Comparison of ENCODE assay signal across 15 mouse cellular contexts in the genomic region with DNA sequence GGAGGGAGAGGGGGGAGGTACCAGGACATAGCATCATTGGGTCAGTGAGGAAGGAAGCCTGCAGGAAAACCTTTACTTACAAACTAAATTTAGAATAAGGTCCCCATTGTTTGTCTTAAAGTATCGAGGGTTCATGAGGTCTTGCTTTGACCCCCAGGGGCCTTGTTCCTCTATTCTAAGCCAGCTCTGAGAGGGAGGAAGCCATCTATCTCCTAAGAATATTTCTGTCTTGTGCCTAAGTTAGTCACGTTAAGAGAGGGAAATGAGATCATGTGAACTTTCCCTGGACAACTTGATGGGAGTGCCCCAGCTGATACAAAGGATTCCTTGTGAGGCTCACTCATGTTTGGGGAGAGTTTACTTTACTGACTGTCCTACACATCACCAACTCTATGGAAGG.
DNase-seq lines count a peak whose midpoint lies in the region; ATAC-seq and TF ChIP-seq lines count a peak whose summit lies in the region.
"Had no signal": no experiment of that assay in that cellular context is flagged by ENCODE, and none has a peak within 500 bp of the region (broad histone marks: within the 10 kb centered on the region; RNA-seq: fewer than 3 reads in every experiment).

No protein-coding gene starts in this region.

- TF ChIP-seq EP300 in heart, adult 2 months (IDR thresholded peaks at IDR 0.05; ENCODE audit: insufficient read depth, low read depth, low read length): no peak
- peak; percentile 48; the same call in 1 of the 2 replicates for TF ChIP-seq EP300 in heart, postnatal 0 days (IDR thresholded peaks at IDR 0.05; ENCODE audit: low read depth)

- intact Hi-C loops in heart, adult 2 months (cut with DNase I): loop anchor here (1.0 to 5.0 kb wide), 5 partner anchors 20 to 181 kb away; no protein-coding TSS in a partner anchor
- intact Hi-C loops in heart, postnatal 14 days (cut with DNase I): loop anchor here (5.0 kb wide), 2 partner anchors 139 to 181 kb away; no protein-coding TSS in a partner anchor

- H3K9ac ChIP-seq in heart, adult 2 months (ENCODE audit: low read depth, low read length): no peak overlapping the region
- H3K9ac ChIP-seq in lung, embryonic 15.5 days: no peak overlapping the region
- H3K9ac ChIP-seq in heart, postnatal 0 days (replicated peaks; ENCODE audit: low read depth, low read length): no peak overlapping the region
- no peak overlapping the region for H3K9ac ChIP-seq in hindbrain, embryonic 11.5 days (ENCODE audit: low read depth, low read length)
- no peak overlapping the region for H3K9ac ChIP-seq in midbrain, postnatal 0 days (replicated peaks; ENCODE audit: low read length, poor library complexity, severe bottlenecking)
- H3K9ac ChIP-seq: hindbrain, embryonic 15.5 days; midbrain, embryonic 15.5 days; neural tube, embryonic 13.5 days had no signal

- peaks cover 10% of the 10 kb centered on the region for H3K36me3 ChIP-seq in heart, adult 2 months (ENCODE audit: control insufficient read depth, insufficient read depth, low read length)
- H3K36me3 ChIP-seq in lung, embryonic 15.5 days: no peaks in the 10 kb centered on the region
- no peaks in the 10 kb centered on the region for H3K36me3 ChIP-seq in heart, postnatal 0 days (replicated peaks; ENCODE audit: control insufficient read depth, insufficient read depth, low read length)
- H3K36me3 ChIP-seq in hindbrain, embryonic 11.5 days (ENCODE audit: control insufficient read depth, insufficient read depth, low read length): no peaks in the 10 kb centered on the region
- no peaks in the 10 kb centered on the region for H3K36me3 ChIP-seq in midbrain, postnatal 0 days (ENCODE audit: insufficient read depth, low read length)
- H3K36me3 ChIP-seq: hindbrain, embryonic 15.5 days; midbrain, embryonic 15.5 days; neural tube, embryonic 13.5 days had no signal

- no peak for TF ChIP-seq CTCF in heart, adult 2 months (IDR thresholded peaks at IDR 0.05)
- no peak for TF ChIP-seq CTCF in heart, postnatal 0 days (IDR thresholded peaks at IDR 0.05; ENCODE audit: low read depth)
- no peak for TF ChIP-seq CTCF in midbrain, postnatal 0 days (IDR thresholded peaks at IDR 0.05)

- no peak for DNase-seq in heart, adult 2 months
- DNase-seq in heart, postnatal 14 days: no peak
- DNase-seq in lung, postnatal 4 days: no peak
- DNase-seq in heart, postnatal 0 days (ENCODE audit: low spot score): peak; percentile 70
- DNase-seq in lung, postnatal 10 days: peak; percentile 39
- no peak for DNase-seq in hindbrain, embryonic 11.5 days (ENCODE audit: low spot score)
- DNase-seq in midbrain, postnatal 0 days (ENCODE audit: low spot score): no peak
- DNase-seq: cerebellum, adult 11-12 months; gastrocnemius, postnatal 36 days; thymus, postnatal 4 days had no signal

- no peaks in the 10 kb centered on the region for H3K27me3 ChIP-seq in heart, adult 2 months (ENCODE audit: control insufficient read depth, insufficient read depth, low read length)
- no peaks in the 10 kb centered on the region for H3K27me3 ChIP-seq in lung, embryonic 15.5 days
- no peaks in the 10 kb centered on the region for H3K27me3 ChIP-seq in heart, postnatal 0 days (ENCODE audit: control insufficient read depth, insufficient read depth, low read length)
- 0 out of 2 replicates have a peak, but pooled peaks cover 2% of the 10 kb centered on the region for H3K27me3 ChIP-seq in hindbrain, embryonic 11.5 days (ENCODE audit: control insufficient read depth, insufficient read depth, low read length)
- H3K27me3 ChIP-seq in midbrain, postnatal 0 days (ENCODE audit: insufficient read depth, low read length): no peaks in the 10 kb centered on the region
- H3K27me3 ChIP-seq: midbrain, embryonic 15.5 days; neural tube, embryonic 13.5 days had no signal

- H3K4me1 ChIP-seq in heart, adult 2 months (ENCODE audit: control insufficient read depth, insufficient read depth, low read length): peaks cover 10% of the 10 kb centered on the region
- H3K4me1 ChIP-seq in lung, embryonic 15.5 days: peaks cover 9% of the 10 kb centered on the region; the same call in 1 of the 2 replicates
- H3K4me1 ChIP-seq in heart, postnatal 0 days (ENCODE audit: control insufficient read depth, insufficient read depth): peaks cover 17% of the 10 kb centered on the region
- peaks cover 10% of the 10 kb centered on the region for H3K4me1 ChIP-seq in hindbrain, embryonic 11.5 days (replicated peaks; ENCODE audit: control insufficient read depth, insufficient read depth, low read length)
- H3K4me1 ChIP-seq in midbrain, postnatal 0 days (ENCODE audit: insufficient read depth, low read length): peaks cover 4% of the 10 kb centered on the region; the same call in 1 of the 2 replicates

- H3K4me3 ChIP-seq in heart, adult 2 months: no peak overlapping the region
- H3K4me3 ChIP-seq in lung, embryonic 15.5 days: no peak overlapping the region
- no peak overlapping the region for H3K4me3 ChIP-seq in heart, postnatal 0 days (ENCODE audit: low read depth, low read length)
- no peak overlapping the region for H3K4me3 ChIP-seq in hindbrain, embryonic 11.5 days (ENCODE audit: low read depth, low read length)
- no peak overlapping the region for H3K4me3 ChIP-seq in midbrain, postnatal 0 days (ENCODE audit: low read depth, low read length)
- H3K4me3 ChIP-seq: hindbrain, embryonic 15.5 days; midbrain, embryonic 15.5 days; neural tube, embryonic 13.5 days had no signal

- ATAC-seq in lung, embryonic 15.5 days (ENCODE audit: borderline replicate concordance, extremely low read depth, low FRiP score, low TSS enrichment): peak; percentile 59
- ATAC-seq in heart, postnatal 0 days (ENCODE audit: insufficient read depth, low read depth): peak; percentile 79
- no peak for ATAC-seq in hindbrain, embryonic 11.5 days (ENCODE audit: low FRiP score)
- ATAC-seq in midbrain, postnatal 0 days (ENCODE audit: low FRiP score): no peak
- ATAC-seq: midbrain, embryonic 15.5 days had no signal

- H3K79me2 ChIP-seq in heart, adult 2 months (replicated peaks; ENCODE audit: control insufficient read depth, insufficient read depth, low read length): no peaks in the 10 kb centered on the region

- WGBS in heart, adult 2 months: 13% methylated on average over 2 of the region's 2 CpGs
- WGBS in lung, embryonic 15.5 days: 17% methylated on average over 2 of the region's 2 CpGs
- WGBS in heart, postnatal 0 days: 9% methylated on average over 2 of the region's 2 CpGs
- WGBS in hindbrain, embryonic 11.5 days: 31% methylated on average over 2 of the region's 2 CpGs
- WGBS in midbrain, postnatal 0 days: 73% methylated on average over 2 of the region's 2 CpGs

- no peaks in the 10 kb centered on the region for H3K9me3 ChIP-seq in lung, embryonic 15.5 days
- H3K9me3 ChIP-seq in heart, postnatal 0 days (replicated peaks; ENCODE audit: control insufficient read depth, low read length): no peaks in the 10 kb centered on the region
- H3K9me3 ChIP-seq in hindbrain, embryonic 11.5 days (ENCODE audit: control insufficient read depth, low read length): no peaks in the 10 kb centered on the region
- no peaks in the 10 kb centered on the region for H3K9me3 ChIP-seq in midbrain, postnatal 0 days (ENCODE audit: low read length)
- H3K9me3 ChIP-seq: hindbrain, embryonic 15.5 days; midbrain, embryonic 15.5 days; neural tube, embryonic 13.5 days had no signal

- peak; percentile 38; the same call in 1 of the 2 replicates for TF ChIP-seq POLR2A in heart, adult 2 months (IDR thresholded peaks at IDR 0.05; ENCODE audit: insufficient read depth, low read depth, low read length)

- no peak overlapping the region for H3K4me2 ChIP-seq in lung, embryonic 15.5 days
- H3K4me2 ChIP-seq in heart, postnatal 0 days (ENCODE audit: low read depth, low read length): no peak overlapping the region
- no peak overlapping the region for H3K4me2 ChIP-seq in hindbrain, embryonic 11.5 days (replicated peaks; ENCODE audit: low read depth, low read length)
- H3K4me2 ChIP-seq in midbrain, postnatal 0 days (ENCODE audit: low read depth, low read length, poor library complexity, severe bottlenecking): no peak overlapping the region
- H3K4me2 ChIP-seq: hindbrain, embryonic 15.5 days; midbrain, embryonic 15.5 days; neural tube, embryonic 13.5 days had no signal

- peak overlapping the region; percentile 82 for H3K27ac ChIP-seq in heart, adult 2 months
- H3K27ac ChIP-seq in lung, embryonic 15.5 days: no peak overlapping the region
- peak overlapping the region; percentile 69 for H3K27ac ChIP-seq in heart, postnatal 0 days (ENCODE audit: low read depth)
- H3K27ac ChIP-seq in hindbrain, embryonic 11.5 days (ENCODE audit: low read depth, low read length): no peak overlapping the region
- no peak overlapping the region for H3K27ac ChIP-seq in midbrain, postnatal 0 days (ENCODE audit: low read depth, low read length)
- H3K27ac ChIP-seq: hindbrain, embryonic 15.5 days; macrophage; midbrain, embryonic 15.5 days; neural tube, embryonic 13.5 days had no signal

Comparison
In these comparisons a context has a peak if more than half of its experiments do, and no peak if none do; other contexts are left out.
1. DNase-seq: peak in heart, postnatal 0 days (single experiment) and lung, postnatal 10 days (single experiment); none in heart, adult 2 months (0 of 2), heart, postnatal 14 days (0 of 2), lung, postnatal 4 days (0 of 2), hindbrain, embryonic 11.5 days (single experiment) and midbrain, postnatal 0 days (single experiment).
2. H3K27ac ChIP-seq: peak in heart, adult 2 months (single experiment) and heart, postnatal 0 days (single experiment); none in lung, embryonic 15.5 days (single experiment), hindbrain, embryonic 11.5 days (single experiment) and midbrain, postnatal 0 days (single experiment).
3. ATAC-seq: peak in lung, embryonic 15.5 days (single experiment) and heart, postnatal 0 days (single experiment); none in hindbrain, embryonic 11.5 days (single experiment) and midbrain, postnatal 0 days (single experiment).